26 mouse cellular contexts compared by ENCODE assay signal in the genomic region with DNA sequence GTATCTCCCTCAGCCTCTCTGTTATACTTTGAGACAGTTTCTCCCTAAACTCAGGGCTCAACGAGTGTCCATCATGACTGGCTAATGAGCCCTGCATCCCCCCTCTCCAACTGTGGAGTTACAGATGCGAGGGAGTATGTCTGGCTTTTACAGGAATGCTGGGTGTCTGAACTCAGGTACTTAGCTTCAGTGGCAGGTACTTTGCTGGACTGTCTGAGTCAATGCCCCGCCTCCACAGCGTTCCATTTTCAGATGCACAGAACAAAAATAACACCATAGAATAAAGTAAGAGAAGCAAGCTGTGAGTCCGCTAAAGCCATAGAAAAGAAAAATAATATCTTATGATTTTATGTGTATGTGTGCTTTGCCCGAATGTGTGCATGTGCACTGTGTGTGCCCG.
DNase-seq lines count a peak whose midpoint lies in the region; ATAC-seq and TF ChIP-seq lines count a peak whose summit lies in the region.
"Had no signal": no experiment of that assay in that cellular context is flagged by ENCODE, and none has a peak within 500 bp of the region (broad histone marks: within the 10 kb centered on the region; RNA-seq: fewer than 3 reads in every experiment).

No protein-coding gene starts in this region.

- H3K4me1 ChIP-seq in kidney, adult 2 months (ENCODE audit: control insufficient read depth, insufficient read depth, low read length) = no peaks in the 10 kb centered on the region
- H3K4me1 ChIP-seq: embryonic facial prominence, embryonic 15.5 days; hindbrain, embryonic 12.5 days had no signal

- intact Hi-C loops in left cerebral cortex, adult 2 months (cut with DNase I) = no loop called here

- ATAC-seq in frontal cortex, adult (ENCODE audit: low TSS enrichment) = peak; percentile 70
- ATAC-seq: CD4-positive, CD25-positive, alpha-beta regulatory T cell, adult 4 months; forebrain, embryonic 14.5 days; hindbrain, embryonic 16.5 days had no signal

- H3K27me3 ChIP-seq in kidney, adult 2 months (replicated peaks; ENCODE audit: control insufficient read depth, insufficient read depth, low read length) = no peaks in the 10 kb centered on the region
- H3K27me3 ChIP-seq: embryonic facial prominence, embryonic 15.5 days; hindbrain, embryonic 12.5 days had no signal

- no peak for TF ChIP-seq CTCF in left cerebral cortex, adult 2 months (IDR thresholded peaks at IDR 0.05)
- no peak for TF ChIP-seq CTCF in kidney, adult 2 months (conservative IDR thresholded peaks at IDR 0.05; ENCODE audit: insufficient read depth, insufficient read length, low read depth, low read length)

- H3K36me3 ChIP-seq in kidney, adult 2 months (ENCODE audit: control insufficient read depth, insufficient read depth, low read length) = no peaks in the 10 kb centered on the region
- H3K36me3 ChIP-seq: embryonic facial prominence, embryonic 15.5 days; forebrain, embryonic 10.5 days; G1E; hindbrain, embryonic 12.5 days had no signal

- no peak for DNase-seq in frontal cortex, postnatal 25 days (ENCODE audit: low spot score in 2 of 2)
- DNase-seq in left cerebral cortex, adult 2 months (ENCODE audit: extremely low spot score in 1 of 2, low spot score in 2 of 2) = peak in 1 of 2 experiments; percentile 46
- no peak for DNase-seq in left cerebral cortex, adult 11 months (ENCODE audit: low spot score)
- peak; percentile 52 to 67 for DNase-seq in right cerebral cortex, adult 2 months (ENCODE audit: low spot score in 2 of 2)
- DNase-seq in right cerebral cortex, postnatal 14 days = no peak
- DNase-seq in kidney, adult 2 months = no peak
- DNase-seq: adrenal gland, adult 8-10 months; adrenal gland, postnatal 36 days; B cell, adult 2 months; cerebellum, adult 11 months; cerebellum, adult 8-10 months; cerebellum, postnatal 14 days; embryo, embryonic 11 days; gastrocnemius, adult 2 months; gastrocnemius, postnatal 25 days; heart, postnatal 10 days; heart, postnatal 4 days had no signal

- 85% methylated on average over 7 of the region's 7 CpGs for WGBS in kidney, adult 2 months

- no peak overlapping the region for H3K4me3 ChIP-seq in left cerebral cortex, adult 2 months
- no peak overlapping the region for H3K4me3 ChIP-seq in kidney, adult 2 months (ENCODE audit: insufficient read depth, low read depth, low read length)
- H3K4me3 ChIP-seq: embryonic facial prominence, embryonic 15.5 days; erythroblast, embryonic 14.5 days; forebrain, embryonic 10.5 days; gastrocnemius, adult 2 months; hindbrain, embryonic 12.5 days had no signal

- no peak for TF ChIP-seq POLR2A in kidney, adult 2 months (IDR thresholded peaks at IDR 0.05; ENCODE audit: low read depth, low read length)

- H3K27ac ChIP-seq in left cerebral cortex, adult 2 months = peak overlapping the region; percentile 36; the same call in 1 of the 2 replicates
- no peak overlapping the region for H3K27ac ChIP-seq in kidney, adult 2 months (ENCODE audit: insufficient read depth, low read depth, low read length)
- H3K27ac ChIP-seq: embryonic facial prominence, embryonic 15.5 days; forebrain, embryonic 10.5 days; gastrocnemius, adult 2 months; hindbrain, embryonic 12.5 days had no signal

Comparison
In these comparisons a context has a peak if more than half of its experiments do, and no peak if none do; other contexts are left out.
1. DNase-seq: peak in right cerebral cortex, adult 2 months (2 of 2); none in frontal cortex, postnatal 25 days (0 of 2), left cerebral cortex, adult 11 months (single experiment), right cerebral cortex, postnatal 14 days (single experiment) and kidney, adult 2 months (single experiment).